Mouse (Mus musculus) right cerebral cortex, adult 2 months (tissue): ENCODE results near the gene Ascl5.
A peak's percentile ranks its signal among the peaks of the same experiment; 100 is the strongest.

Experiments used
- DNase-seq, 2 experiments: peaks; one replicate each; pipeline ENCODE4 v3.0.0; 2021 to 2022; ENCODE audit warnings: low spot score in 2 of 2

Ascl5 gene

DNA sequence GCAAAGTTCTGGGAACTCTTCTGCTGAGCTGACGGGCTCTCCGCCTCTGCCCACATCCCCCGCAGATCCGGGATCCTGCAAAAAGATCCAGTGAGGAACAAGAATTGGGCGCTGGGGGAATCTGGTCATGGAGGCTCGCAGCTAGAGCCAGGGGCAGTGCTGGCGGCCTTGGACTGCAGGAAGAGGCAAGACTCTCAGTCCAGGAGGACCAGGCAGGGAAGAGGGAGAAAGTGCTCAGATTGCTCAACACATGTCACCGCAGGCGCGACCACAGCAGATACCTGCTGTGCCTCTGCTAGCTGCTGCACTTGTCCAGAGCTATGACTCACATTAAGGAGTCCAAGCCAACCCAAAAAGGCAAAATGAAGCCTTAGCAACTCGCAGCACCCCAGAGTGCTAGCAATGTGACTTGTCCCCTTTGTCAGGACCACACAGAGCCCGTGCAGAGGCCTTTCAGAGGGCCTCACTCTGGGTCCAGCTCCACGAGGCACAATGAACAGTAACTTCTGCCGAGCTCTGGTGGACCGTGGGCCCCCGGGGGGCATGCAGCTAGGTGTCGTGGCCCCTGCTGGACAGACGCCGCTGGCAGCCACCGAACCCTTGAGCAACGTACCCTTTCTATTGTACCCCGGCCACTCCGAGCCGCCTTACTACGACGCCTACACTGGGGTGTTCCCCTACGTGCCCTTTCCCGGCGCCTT, at the start of gene Ascl5:
TSS of gene Ascl5 (plus strand) at position 493 of the 701 bp plus-strand sequence.
- peak in 1 of 2 experiments; percentile 25 for DNase-seq

GRCm38 (mm10) chr1:136001438-136001837, 49.2 kb upstream of the Ascl5 start:
- DNase-seq = no peak

DNA sequence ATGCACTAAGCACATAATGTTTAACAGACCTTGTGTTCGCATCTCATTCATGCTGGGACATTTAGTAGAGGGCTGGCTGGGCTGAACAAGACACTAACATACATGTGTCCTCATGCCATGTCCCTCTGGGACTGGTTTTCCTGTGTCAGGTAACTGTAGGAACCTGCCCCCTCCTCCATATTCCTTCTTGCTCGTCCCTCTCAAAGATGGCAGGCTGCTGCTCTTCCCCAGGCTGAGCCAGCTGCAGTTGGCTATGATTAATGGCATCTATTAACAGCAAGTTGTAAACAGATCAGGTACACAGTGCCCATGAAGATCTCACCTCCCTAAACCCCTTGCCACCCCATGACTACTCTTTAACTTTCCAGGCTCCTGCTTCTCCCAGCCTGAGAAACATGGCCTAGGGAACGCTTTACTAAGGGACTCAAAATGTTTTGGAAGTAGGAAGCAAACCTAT, 44.3 kb upstream of the Ascl5 start, which contains the start of gene Igfn1:
TSS of gene Igfn1 (minus strand) at position 51 of the 457 bp plus-strand sequence.
- DNase-seq = no peak

GRCm38 (mm10) chr1:136007211-136008158, 43.1 kb upstream of the Ascl5 start, which contains the start of gene Tmem9:
Gene Tmem9, plus strand, starts transcription at chr1:136008150.
- DNase-seq = peak; percentile 67 to 68

GRCm38 (mm10) chr1:136008159-136008533, 42.5 kb upstream of the Ascl5 start:
- no peak for DNase-seq

DNA sequence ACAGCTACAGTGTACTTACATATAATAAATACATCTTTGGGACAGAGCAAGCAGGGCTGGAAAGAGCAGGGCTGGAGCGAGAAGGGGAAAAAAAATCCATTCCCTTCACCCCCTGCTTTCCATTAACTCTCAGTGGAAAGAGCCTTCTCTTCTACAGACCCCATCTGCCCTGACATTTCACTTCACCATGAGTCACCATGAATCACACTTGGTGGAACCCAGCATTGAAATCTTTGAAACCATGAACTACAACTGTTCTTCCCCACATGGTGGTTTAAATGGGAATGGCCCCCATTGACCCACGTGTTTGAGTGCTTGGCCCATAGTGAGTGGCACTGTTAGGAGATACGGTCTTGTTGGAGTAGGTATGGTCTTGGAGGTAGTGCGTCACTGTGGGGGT, 40.4 kb upstream of the Ascl5 start:
- no peak for DNase-seq

DNA sequence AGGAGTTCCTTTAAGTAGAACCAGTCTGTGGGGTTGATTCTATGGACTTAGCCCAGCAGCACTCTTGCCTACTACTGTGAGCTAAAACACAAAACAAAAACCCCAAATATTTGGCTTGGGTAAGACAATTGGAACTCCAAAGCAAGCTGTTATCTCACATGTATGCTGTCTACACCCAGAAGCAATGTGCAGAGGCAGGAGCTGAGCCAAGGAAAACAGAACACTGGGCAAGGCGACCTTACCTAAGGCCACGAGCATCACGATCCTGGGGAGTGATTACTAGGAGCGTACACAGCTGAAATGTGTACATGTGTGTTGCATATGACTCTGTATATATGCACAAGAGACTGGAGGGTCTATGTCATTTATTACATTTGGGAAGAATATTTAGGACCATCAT, 37.1 kb upstream of the Ascl5 start:
- no peak for DNase-seq

DNA sequence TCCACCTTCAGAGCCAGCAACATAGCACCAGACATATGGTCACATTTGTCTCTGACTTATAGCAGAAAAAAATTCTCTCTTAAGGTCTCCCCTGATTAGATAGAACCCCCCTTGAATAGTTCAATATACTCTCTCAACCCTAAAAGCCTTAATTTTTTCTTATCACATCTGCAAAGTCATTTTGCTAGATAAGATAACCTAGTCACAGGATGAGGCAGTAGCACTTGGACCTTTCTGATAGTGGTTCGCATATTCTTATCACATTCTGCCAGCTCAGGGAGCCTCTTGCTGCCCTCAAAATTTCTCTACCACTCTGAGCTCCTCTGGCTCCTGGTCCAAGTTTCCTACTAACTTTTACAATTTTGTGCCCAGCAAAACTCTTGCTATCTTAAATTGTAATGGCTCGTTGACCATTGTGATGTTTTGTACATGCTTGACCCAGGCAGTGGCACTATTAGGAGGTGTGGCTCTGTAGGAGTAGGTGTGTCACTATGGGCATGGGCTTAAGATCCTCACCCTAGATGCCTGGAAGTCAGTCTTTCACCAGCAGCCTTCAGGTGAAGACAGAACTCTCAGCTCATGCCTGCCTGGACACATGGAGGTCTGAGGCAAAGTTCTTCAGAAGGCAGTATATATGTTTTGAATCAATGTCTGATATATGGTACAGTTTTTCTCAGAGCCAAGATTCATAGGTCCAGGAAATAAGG, 35.7 kb upstream of the Ascl5 start:
- no peak for DNase-seq

DNA sequence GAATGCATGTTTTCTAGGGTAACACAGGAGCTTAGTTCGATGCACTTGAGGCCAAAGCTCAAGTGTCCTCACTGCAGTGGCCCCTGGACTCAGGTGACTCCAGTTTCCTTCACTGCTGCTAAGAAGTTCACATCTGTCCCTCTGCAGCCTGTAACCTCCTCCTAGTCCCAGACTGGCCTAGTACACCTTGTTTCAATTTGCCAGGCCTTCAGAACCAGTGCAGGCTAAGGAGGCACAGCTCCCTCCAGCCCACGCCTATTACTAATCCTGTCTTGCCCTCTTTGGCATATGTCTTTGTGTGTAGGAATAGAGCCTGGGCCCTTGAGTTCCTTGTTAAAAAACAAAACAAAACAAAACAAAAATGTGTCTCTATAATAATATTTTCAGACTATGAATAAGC, 33.3 kb upstream of the Ascl5 start:
- DNase-seq = no peak

GRCm38 (mm10) chr1:136017907-136018313, 32.7 kb upstream of the Ascl5 start:
- DNase-seq = peak; percentile 94 to 95

- DNase-seq = no peak
These were observed 32.0 kb upstream of the Ascl5 start for GRCm38 (mm10) chr1:136018390-136019189.

GRCm38 (mm10) chr1:136030201-136030600, 20.4 kb upstream of the Ascl5 start:
- DNase-seq = no peak

DNA sequence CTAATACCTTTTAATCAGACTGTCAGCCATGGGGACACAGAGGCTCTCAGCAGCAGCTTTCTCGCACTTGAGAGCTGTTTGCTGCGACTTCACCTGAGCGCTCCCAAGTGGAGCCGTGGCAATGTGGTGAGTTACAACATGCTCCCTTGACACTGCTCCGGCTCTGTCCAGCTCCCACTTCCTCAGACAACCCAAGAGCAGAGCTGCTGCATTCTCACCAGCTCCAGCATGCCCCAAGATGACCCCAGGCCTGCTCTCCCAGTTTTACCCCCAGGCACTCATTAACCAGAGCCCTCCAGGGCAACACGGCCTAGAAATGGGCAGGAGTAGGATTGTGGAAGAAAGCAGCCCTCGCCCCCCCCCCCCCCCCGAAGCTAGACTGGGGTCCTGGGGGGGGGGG, 18.9 kb upstream of the Ascl5 start:
- DNase-seq = no peak

- DNase-seq = no peak
These were observed 17.6 kb upstream of the Ascl5 start for GRCm38 (mm10) chr1:136032961-136033360.

- DNase-seq = peak; percentile 75 to 76
These were observed 11.7 kb upstream of the Ascl5 start for GRCm38 (mm10) chr1:136038746-136039538.

DNA sequence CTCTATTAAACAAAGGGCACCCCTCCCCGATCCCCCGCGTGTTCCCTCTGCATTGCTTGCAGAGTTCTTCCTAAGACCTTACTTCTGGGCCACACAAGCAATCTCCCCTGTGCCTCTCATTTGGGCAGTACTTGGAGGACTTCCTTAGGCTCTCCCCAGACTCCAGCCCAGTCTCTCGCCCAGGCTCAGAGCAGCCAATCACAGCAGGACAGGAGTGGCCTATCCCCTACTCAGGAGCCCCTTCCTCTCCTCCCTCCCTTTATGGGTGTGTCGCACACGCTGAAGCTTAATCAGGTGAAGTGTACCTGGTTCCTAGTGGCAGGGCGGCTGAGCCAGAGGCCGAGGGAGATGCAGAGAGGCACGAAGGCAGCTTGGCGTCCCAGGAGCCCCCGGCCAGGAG, 10.2 kb upstream of the Ascl5 start:
- DNase-seq = no peak

DNA sequence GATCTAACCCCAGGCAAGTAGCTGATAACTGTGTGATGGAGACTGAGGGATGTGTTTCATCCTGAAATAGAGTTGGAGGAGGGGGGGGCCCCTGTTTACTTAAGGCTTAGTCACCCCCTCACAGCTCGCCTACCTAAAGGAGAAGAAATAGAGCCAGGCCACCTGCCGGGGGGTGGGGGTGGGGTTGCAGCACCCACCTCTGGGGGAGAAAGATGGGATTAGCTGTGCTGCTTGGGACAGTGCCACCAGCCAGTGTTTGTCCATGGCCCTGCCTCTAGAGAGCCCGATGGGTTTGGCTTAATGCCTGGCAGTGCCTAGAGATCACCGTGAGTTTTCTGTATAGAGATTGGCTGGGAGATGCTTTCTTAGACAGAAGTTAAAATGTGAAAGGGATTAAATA, 9.7 kb upstream of the Ascl5 start:
- peak in 1 of 2 experiments; percentile 34 for DNase-seq

DNA sequence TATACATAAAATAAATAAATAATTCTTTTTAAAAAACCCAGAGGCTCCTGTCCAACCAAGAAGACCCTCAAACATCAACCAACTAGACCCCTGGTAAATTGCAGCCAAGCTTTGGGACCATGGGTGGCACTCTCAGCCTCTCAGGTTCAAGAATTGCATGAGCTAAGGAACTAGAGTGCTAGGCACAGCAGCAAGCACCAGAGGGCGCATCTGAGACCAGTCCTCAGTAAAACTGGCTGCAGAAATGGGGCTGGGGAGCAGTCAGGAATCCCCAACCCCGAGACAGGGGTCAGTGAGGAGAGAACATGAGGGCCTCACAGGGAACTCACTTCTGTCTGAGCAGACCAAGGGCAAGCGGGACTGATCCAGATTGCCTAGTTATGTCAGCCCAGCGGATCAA, 4.8 kb upstream of the Ascl5 start:
- peak; percentile 78 for DNase-seq

GRCm38 (mm10) chr1:136047432-136047831, 3.2 kb upstream of the Ascl5 start:
- no peak for DNase-seq

DNA sequence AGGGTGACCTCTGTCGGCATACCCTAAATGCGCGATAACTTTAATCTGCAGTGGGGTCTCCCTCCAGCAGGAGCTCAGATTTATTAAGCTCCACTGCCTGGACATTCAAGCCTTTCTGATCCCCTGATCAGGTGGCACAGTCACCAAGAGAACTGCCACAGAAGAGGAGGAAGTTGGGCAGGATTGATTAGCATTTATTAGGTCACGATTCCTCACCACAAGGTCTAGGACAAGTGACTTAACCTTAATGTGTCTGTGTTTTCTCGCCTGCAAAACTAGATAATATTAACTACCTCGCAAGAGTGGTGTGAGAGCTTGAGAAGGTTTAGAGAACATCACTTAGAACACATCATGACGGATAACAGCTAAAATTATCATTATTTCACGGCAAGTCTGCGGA, 2.7 kb upstream of the Ascl5 start:
- no peak for DNase-seq

DNA sequence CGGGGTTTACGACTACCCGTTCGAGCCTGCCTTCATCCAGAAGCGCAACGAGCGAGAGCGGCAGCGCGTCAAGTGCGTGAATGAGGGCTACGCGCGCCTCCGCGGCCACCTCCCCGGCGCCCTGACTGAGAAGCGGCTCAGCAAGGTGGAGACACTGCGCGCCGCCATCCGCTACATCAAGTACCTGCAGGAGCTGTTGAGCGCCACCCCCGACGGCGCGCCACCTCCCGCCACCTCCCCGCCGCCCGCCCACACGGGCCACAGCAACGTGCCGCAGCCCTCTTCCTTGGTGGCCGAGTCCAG, 360 bp downstream of the Ascl5 start:
- DNase-seq = peak; percentile 51 to 55
